Mouse (Mus musculus) kidney, embryonic 16.5 days (tissue): ENCODE measurements at regions not wholly inside any gene's neighbourhood (a gene's known extent, or its start where the extent isn't known, plus 50 kb on each side); places are given as distances from the start of the nearest gene placed in this dataset.

Experiments
- ATAC-seq: fragments of 200-750 bp; cut with Nextera tagmentation; 2 replicates; pipeline ENCODE4 v1.8.0; 2017; ENCODE audit warnings: moderate TSS enrichment; ENCODE audit not compliant: low FRiP score, low TSS enrichment
- H3K27ac ChIP-seq: fragments of 300-500 bp; sonication (generic); 2 replicates; pipeline ENCODE4 v1.5.1; 2014; ENCODE audit warnings: low read length
- H3K27me3 ChIP-seq: fragments of 300-500 bp; sonication (generic); 2 replicates; pipeline ENCODE4 v1.6.1; 2014; ENCODE audit warnings: low read length, control low read depth, mixed read lengths; ENCODE audit not compliant: insufficient read depth
- H3K36me3 ChIP-seq: fragments of 300-500 bp; sonication (generic); 2 replicates; pipeline ENCODE4 v1.6.1; 2014; ENCODE audit warnings: low read length, control low read depth, mixed read lengths; ENCODE audit not compliant: insufficient read depth
- H3K4me1 ChIP-seq: fragments of 300-500 bp; sonication (generic); 2 replicates; pipeline ENCODE4 v1.6.1; 2014; ENCODE audit warnings: low read length, control low read depth, mixed read lengths; ENCODE audit not compliant: insufficient read depth
- H3K4me2 ChIP-seq: fragments of 300-500 bp; sonication (generic); replicated peaks from 2 replicates; pipeline ENCODE4 v1.6.1; 2014; ENCODE audit warnings: low read depth, low read length
- H3K4me3 ChIP-seq: fragments of 300-500 bp; sonication (generic); 2 replicates; pipeline ENCODE4 v1.5.1; 2014; ENCODE audit warnings: mild to moderate bottlenecking, low read length
- H3K9ac ChIP-seq: fragments of 300-500 bp; sonication (generic); replicated peaks from 2 replicates; pipeline ENCODE4 v1.6.1; 2014; ENCODE audit warnings: low read length
- H3K9me3 ChIP-seq: fragments of 300-500 bp; sonication (generic); 2 replicates; pipeline ENCODE4 v1.6.1; 2016; ENCODE audit warnings: low read length, control low read depth
- WGBS: fragments of 180-500 bp; shearing (Covaris S2); extraction: QIAGEN DNeasy Blood & Tissue Kit; methylation state at CpG from one replicate; pipeline ENCODE4 v1.1.7; 2014; 5-methylcytosine and 5-hydroxymethylcytosine counted together

DNA sequence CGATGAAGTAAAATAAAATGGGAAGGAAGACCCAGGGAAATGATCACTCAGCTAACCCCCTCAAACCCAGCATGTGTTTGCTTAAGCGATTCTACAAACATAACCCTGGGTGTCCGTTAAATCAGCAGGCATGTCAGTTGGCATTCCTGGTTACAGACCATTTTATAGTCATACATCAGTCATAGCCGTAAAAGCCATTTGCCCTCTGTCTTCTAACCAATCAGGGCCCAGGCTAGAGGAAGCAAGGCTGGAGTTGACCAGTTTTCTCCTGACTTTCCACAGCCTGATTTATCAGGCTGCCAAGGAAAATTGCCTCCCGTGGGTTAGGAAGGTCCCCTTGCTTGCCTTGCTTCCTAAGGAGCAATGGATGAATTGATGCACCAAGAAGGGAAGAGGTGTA, 212.3 kb downstream of the Snx10 start:
- H3K27ac ChIP-seq: no peak overlapping the region
- 20% methylated on average over 5 of the region's 5 CpGs for WGBS
- no peaks in the 10 kb centered on the region for H3K9me3 ChIP-seq
- H3K4me2 ChIP-seq: no peak overlapping the region
- ATAC-seq: peak; percentile 54; the same call in 1 of the 2 replicates
- no peak overlapping the region for H3K9ac ChIP-seq
- peaks cover 12% of the 10 kb centered on the region; the same call in 1 of the 2 replicates for H3K4me1 ChIP-seq
- no peaks in the 10 kb centered on the region for H3K36me3 ChIP-seq
- no peak overlapping the region for H3K4me3 ChIP-seq
- no peaks in the 10 kb centered on the region for H3K27me3 ChIP-seq

DNA sequence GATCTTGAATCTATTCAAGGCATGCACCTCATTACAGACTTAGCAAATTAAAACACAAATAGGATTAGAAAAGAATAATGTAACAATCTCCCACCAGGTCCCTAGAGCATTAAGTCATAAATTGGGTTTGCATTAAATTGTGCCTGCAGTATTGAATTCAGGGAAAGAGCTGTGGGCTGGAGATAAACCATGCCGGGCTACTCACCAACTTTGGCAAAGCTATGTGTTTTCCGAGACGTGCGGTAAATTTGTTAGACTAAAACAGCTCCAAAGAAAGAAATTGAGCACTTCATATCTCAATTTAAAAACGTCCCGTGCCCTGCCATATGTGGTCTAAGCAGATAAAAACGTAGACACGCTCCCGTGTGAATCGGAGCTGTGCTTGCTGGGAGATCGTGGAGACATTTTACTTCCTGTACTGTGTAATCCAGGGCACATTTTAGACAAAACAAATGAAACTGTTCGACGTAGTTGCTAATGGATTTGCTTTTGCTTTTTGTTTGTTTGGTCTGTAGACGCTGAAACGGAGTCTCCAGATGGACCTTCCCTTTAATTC, 219.5 kb downstream of the Snx10 start:
- no peak overlapping the region for H3K4me3 ChIP-seq
- ATAC-seq: no peak
- H3K4me1 ChIP-seq: peaks cover 9% of the 10 kb centered on the region; the same call in 1 of the 2 replicates

DNA sequence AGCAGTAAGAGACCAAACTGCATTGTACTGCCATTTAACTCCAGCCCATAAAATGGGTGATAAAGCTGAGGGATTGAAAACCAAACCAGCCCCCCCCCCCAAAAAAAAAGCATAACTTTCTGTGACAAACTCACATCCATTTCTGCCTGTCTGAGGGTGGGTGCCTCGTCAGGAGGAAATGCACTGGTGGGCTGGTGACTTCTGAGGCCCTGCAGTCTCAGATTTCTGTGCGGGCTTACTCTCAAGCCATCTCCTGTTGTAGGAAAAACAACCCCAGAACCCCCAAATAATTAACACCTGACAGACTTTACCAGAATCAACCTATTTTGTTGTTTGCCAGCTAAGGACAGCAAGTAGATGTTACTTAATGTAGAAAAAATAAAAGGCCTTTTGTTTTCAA, 220.9 kb downstream of the Snx10 start:
- WGBS: 40% methylated on average over 2 of the region's 2 CpGs
- H3K27ac ChIP-seq: no peak overlapping the region
- ATAC-seq: peak; percentile 29; the same call in 1 of the 2 replicates

More for the DNA sequence above, 219.5 kb downstream of the Snx10 start:
- no peaks in the 10 kb centered on the region for H3K9me3 ChIP-seq
- H3K27me3 ChIP-seq: no peaks in the 10 kb centered on the region; the same call in 1 of the 2 replicates
- WGBS: 64% methylated on average over 15 of the region's 15 CpGs
- H3K36me3 ChIP-seq: no peaks in the 10 kb centered on the region
- H3K4me2 ChIP-seq: no peak overlapping the region
- no peak overlapping the region for H3K27ac ChIP-seq
- H3K9ac ChIP-seq: no peak overlapping the region

DNA sequence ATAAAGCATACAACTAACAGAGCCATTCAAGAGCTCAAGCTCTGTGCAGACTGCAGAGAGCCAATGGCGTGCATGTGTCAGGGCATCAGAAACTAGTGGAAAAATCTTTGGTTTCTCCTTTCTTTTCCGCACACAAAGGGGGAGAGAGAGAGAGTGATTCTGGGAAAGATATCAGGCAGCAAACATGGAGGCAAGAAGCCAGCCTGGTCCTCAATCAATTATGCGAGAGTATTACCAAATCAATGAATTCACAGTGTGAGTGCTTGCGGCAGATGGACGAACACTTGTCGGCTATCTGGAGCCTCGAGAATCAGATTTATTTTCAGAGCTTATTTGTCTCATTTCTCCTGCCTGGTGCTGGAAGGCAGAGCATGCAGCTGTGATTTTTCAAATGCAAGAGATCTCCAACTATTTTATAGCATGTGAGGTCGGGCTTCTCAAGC, 230.6 kb downstream of the Snx10 start:
- Histone ChIP-seq H3K9me3 (0 out of 2 replicates have a peak, but pooled peaks cover 2% of the 10 kb centered on the region), H3K27ac (no peak overlapping the region), H3K4me3 (no peak overlapping the region), H3K36me3 (no peaks in the 10 kb centered on the region), H3K4me2 (0 out of 2 replicates have a peak overlapping the region, but pooled peaks have one; percentile 15), H3K4me1 (peaks cover 4% of the 10 kb centered on the region; the same call in 1 of the 2 replicates), H3K27me3 (no peaks in the 10 kb centered on the region), H3K9ac (no peak overlapping the region)
- ATAC-seq: no peak
- WGBS: 63% methylated on average over 8 of the region's 8 CpGs

More for the DNA sequence above, 220.9 kb downstream of the Snx10 start:
- H3K9ac ChIP-seq: no peak overlapping the region
- no peaks in the 10 kb centered on the region for H3K9me3 ChIP-seq
- no peaks in the 10 kb centered on the region; the same call in 1 of the 2 replicates for H3K27me3 ChIP-seq
- H3K4me1 ChIP-seq: peaks cover 9% of the 10 kb centered on the region; the same call in 1 of the 2 replicates
- H3K4me3 ChIP-seq: no peak overlapping the region
- H3K36me3 ChIP-seq: no peaks in the 10 kb centered on the region
- H3K4me2 ChIP-seq: no peak overlapping the region

DNA sequence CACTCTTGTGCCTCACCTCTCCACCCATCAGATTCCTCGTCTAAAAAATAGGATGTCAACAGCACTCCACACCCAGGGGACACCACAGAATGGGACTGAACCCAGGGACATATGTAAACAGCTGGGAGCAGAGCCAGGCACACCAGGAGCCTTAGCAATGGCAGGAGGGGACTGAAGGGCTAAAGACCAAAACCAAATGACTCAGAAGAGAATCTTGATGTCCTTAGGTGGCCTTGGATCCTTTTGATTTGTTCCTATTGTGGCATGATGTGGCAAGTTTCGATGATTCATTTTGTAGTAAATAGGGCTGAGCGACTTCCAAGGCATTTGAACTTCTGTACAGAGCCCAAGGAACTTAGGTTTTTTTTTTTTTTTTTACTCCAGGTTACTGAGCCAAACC, 233.4 kb downstream of the Snx10 start:
- 76% methylated on average over 3 of the region's 3 CpGs for WGBS
- H3K36me3 ChIP-seq: no peaks in the 10 kb centered on the region
- H3K4me1 ChIP-seq: peaks cover 18% of the 10 kb centered on the region
- no peak overlapping the region for H3K9ac ChIP-seq
- no peak overlapping the region for H3K4me2 ChIP-seq
- H3K9me3 ChIP-seq: 0 out of 2 replicates have a peak, but pooled peaks cover 2% of the 10 kb centered on the region
- ATAC-seq: no peak
- H3K27me3 ChIP-seq: 0 out of 2 replicates have a peak, but pooled peaks cover 2% of the 10 kb centered on the region
- H3K4me3 ChIP-seq: no peak overlapping the region
- H3K27ac ChIP-seq: no peak overlapping the region

DNA sequence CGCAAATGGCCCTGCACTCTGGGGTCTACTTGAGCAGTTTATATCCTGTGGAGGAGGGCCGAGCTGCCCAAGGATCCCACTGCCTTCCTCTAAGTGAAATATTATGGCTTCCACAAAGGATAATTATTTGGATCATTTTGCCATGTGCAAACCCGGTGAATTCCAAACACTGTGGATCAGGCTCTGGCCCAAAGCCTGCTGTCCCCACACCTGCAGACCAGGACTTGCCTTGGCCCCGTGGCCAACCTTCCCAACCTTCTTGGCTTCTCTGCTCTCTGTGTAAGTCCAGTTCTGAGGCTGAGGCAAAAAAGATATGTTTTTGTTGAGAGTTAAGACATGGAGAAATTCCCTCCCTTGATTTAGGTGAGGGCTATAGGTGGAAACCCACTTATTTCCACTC, 234.0 kb downstream of the Snx10 start:
- Histone ChIP-seq H3K4me2 (no peak overlapping the region), H3K4me1 (peaks cover 13% of the 10 kb centered on the region), H3K27me3 (0 out of 2 replicates have a peak, but pooled peaks cover 2% of the 10 kb centered on the region), H3K27ac (no peak overlapping the region), H3K9ac (no peak overlapping the region), H3K36me3 (no peaks in the 10 kb centered on the region), H3K9me3 (0 out of 2 replicates have a peak, but pooled peaks cover 2% of the 10 kb centered on the region), H3K4me3 (no peak overlapping the region)
- WGBS: 71% methylated on average over 4 of the region's 4 CpGs
- no peak for ATAC-seq

DNA sequence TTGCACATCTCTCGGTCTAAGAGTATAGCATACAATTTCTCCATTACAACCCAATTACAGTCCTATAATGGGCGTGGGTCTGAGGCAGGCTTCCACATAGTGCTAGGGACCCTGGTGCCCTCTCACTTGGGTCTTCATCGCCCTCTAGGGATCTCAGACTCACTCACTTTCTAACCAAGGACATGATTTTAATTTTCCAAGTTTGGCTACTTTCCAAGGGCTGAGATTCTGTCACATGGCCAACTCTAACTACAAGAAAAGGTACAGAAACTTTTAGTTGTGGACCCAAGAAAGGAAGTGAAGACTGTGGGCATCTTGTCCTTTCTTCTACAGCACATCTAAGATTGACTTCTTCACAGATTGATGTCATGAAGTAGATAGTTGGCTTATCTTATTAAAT, 235.1 kb downstream of the Snx10 start:
- H3K27ac ChIP-seq: no peak overlapping the region
- 0 out of 2 replicates have a peak, but pooled peaks cover 2% of the 10 kb centered on the region for H3K27me3 ChIP-seq
- no peak overlapping the region for H3K9ac ChIP-seq
- no peak overlapping the region for H3K4me2 ChIP-seq
- WGBS: 84% methylated on average over 3 of the region's 3 CpGs
- 0 out of 2 replicates have a peak, but pooled peaks cover 2% of the 10 kb centered on the region for H3K9me3 ChIP-seq
- H3K36me3 ChIP-seq: no peaks in the 10 kb centered on the region
- ATAC-seq: no peak
- H3K4me3 ChIP-seq: no peak overlapping the region
- H3K4me1 ChIP-seq: peaks cover 13% of the 10 kb centered on the region

DNA sequence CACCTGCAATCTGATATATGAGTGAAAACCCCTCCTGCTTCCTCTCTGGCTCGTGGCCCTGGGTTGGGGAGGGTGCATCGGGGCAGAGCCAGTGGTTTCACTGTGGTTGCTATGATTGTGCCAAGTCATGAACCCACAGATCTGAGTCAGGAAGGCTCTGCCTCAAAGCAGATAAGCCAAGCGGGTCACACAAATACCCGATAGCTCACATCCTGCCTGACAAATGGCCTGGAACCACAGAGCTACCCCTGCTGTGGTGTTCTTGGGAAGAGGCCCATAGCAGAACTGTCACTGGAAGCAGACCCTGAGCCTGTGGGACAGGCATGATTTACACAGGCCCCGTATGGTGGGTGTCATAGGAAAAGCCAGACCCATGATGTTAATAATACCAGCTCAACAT, 236.7 kb downstream of the Snx10 start:
- H3K9ac ChIP-seq: no peak overlapping the region
- WGBS: 35% methylated on average over 5 of the region's 5 CpGs
- no peak overlapping the region for H3K27ac ChIP-seq
- H3K4me1 ChIP-seq: peaks cover 13% of the 10 kb centered on the region
- H3K36me3 ChIP-seq: no peaks in the 10 kb centered on the region
- 0 out of 2 replicates have a peak, but pooled peaks cover 2% of the 10 kb centered on the region for H3K9me3 ChIP-seq
- H3K4me3 ChIP-seq: no peak overlapping the region
- 0 out of 2 replicates have a peak, but pooled peaks cover 2% of the 10 kb centered on the region for H3K27me3 ChIP-seq
- ATAC-seq: 0 out of 2 replicates have a peak, but pooled peaks have one; percentile 27
- H3K4me2 ChIP-seq: no peak overlapping the region

DNA sequence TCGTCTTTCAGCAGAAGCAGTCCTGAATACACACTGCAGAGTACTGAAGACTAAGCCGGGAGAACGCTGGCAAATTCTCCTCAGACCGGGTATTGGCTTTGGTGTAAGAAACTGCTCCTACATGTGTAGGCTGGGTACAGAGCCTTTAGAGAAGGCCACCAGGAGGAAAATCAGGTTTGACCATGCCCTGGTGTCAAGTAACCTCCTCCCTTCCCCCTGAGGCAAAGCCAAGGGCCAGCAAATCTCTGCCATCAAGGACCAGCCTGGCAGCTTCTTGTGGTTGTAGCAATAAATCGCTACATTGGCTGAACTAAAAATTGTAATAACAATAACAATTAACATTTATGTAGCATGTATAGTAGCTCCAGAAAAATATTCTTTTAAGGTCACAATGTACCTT, 237.8 kb downstream of the Snx10 start:
- Histone ChIP-seq H3K4me1 (peaks cover 13% of the 10 kb centered on the region), H3K27me3 (0 out of 2 replicates have a peak, but pooled peaks cover 2% of the 10 kb centered on the region), H3K36me3 (no peaks in the 10 kb centered on the region), H3K4me3 (no peak overlapping the region), H3K4me2 (no peak overlapping the region), H3K9ac (no peak overlapping the region), H3K9me3 (no peaks in the 10 kb centered on the region), H3K27ac (no peak overlapping the region)
- WGBS: 44% methylated on average over 5 of the region's 5 CpGs
- peak; percentile 31; the same call in 1 of the 2 replicates for ATAC-seq

DNA sequence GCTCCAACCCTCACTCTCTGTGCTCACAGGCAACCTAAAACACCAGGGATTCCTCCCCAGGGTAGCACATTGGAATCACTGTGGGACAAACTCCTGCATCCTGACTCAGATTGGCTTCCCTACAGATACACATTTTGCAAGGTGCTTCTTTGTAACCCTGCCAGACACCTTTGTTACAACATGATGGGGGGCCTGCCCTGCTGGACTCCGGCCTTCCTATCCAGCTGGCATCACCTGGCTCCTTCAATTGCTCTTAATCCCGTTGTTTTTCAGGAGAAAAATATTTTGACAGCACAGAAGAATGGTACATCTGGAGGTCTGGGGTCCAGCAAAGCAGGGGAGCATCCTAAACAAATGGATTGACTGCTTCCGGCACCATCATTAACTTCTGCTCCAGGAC, 242.8 kb downstream of the Snx10 start:
- no peak overlapping the region for H3K27ac ChIP-seq
- peaks cover 3% of the 10 kb centered on the region; the same call in 1 of the 2 replicates for H3K27me3 ChIP-seq
- H3K4me2 ChIP-seq: no peak overlapping the region
- no peak for ATAC-seq
- no peak overlapping the region for H3K4me3 ChIP-seq
- no peaks in the 10 kb centered on the region for H3K9me3 ChIP-seq
- H3K9ac ChIP-seq: no peak overlapping the region
- WGBS: 31% methylated on average over 3 of the region's 3 CpGs
- no peaks in the 10 kb centered on the region for H3K36me3 ChIP-seq
- H3K4me1 ChIP-seq: peaks cover 16% of the 10 kb centered on the region
